Mouse (Mus musculus) lung, embryonic 16.5 days (tissue): Measurements from ENCODE around the gene Tmem132b. TPM values are rescaled to one million over a fixed set of nuclear protein-coding genes. Genes with fewer than 3 reads are reported as not detected.

ENCODE experiments used
- ATAC-seq: fragments of 200-750 bp; cut with Nextera tagmentation; 2 replicates; pipeline ENCODE4 v1.8.0; 2017; ENCODE audit warnings: low read depth, mild to moderate bottlenecking, moderate library complexity
- H3K27ac ChIP-seq: fragments of 300-500 bp; sonication (generic); 2 replicates; pipeline ENCODE4 v1.5.1; 2014; ENCODE audit warnings: mild to moderate bottlenecking, control low read depth, low read length
- H3K27me3 ChIP-seq: fragments of 300-500 bp; sonication (generic); 2 replicates; pipeline ENCODE4 v1.6.1; 2014; ENCODE audit warnings: low read depth, low read length, mixed read lengths; ENCODE audit not compliant: control insufficient read depth, insufficient read depth
- H3K36me3 ChIP-seq: fragments of 300-500 bp; sonication (generic); 2 replicates; pipeline ENCODE4 v1.6.1; 2014; ENCODE audit warnings: low read length; ENCODE audit not compliant: control insufficient read depth, insufficient read depth
- H3K4me1 ChIP-seq: fragments of 300-500 bp; sonication (generic); replicated peaks from 2 replicates; pipeline ENCODE4 v1.6.1; 2014; ENCODE audit warnings: low read length, mixed read lengths; ENCODE audit not compliant: control insufficient read depth, insufficient read depth
- H3K4me2 ChIP-seq: fragments of 300-500 bp; sonication (generic); 2 replicates; pipeline ENCODE4 v1.6.1; 2014; ENCODE audit warnings: low read depth, low read length, control low read depth
- H3K4me3 ChIP-seq: fragments of 300-500 bp; sonication (generic); 2 replicates; pipeline ENCODE4 v1.5.1; 2014; ENCODE audit warnings: mild to moderate bottlenecking, low read length, control low read depth
- H3K9ac ChIP-seq: fragments of 300-500 bp; sonication (generic); 2 replicates; pipeline ENCODE4 v1.6.1; 2014; ENCODE audit warnings: low read length, control low read depth
- H3K9me3 ChIP-seq: fragments of 300-500 bp; sonication (generic); 2 replicates; pipeline ENCODE4 v1.6.1; 2016; ENCODE audit warnings: low read length; ENCODE audit not compliant: control insufficient read depth
- WGBS: fragments of 180-500 bp; shearing (Covaris S2); extraction: QIAGEN DNeasy Blood & Tissue Kit; methylation state at CpG from one replicate; pipeline ENCODE4 v1.1.7; 2014; 5-methylcytosine and 5-hydroxymethylcytosine counted together
- polyA plus RNA-seq: library from polyadenylated mRNA; unstranded; fragments of >200 nt; fragmentation: Nextera tagmentation; extraction: Ambion mirVana; gene quantifications from 2 replicates; pipeline ENCODE4 v1.2.1, GENCODE M21; 2015

Gene Tmem132b
- polyA plus RNA-seq, 1 experiment from 2014 or later, result not detected

- Histone ChIP-seq H3K27ac (no peak overlapping the region), H3K27me3 (no peaks in the 10 kb centered on the region), H3K36me3 (no peaks in the 10 kb centered on the region), H3K9me3 (no peaks in the 10 kb centered on the region), H3K4me3 (no peak overlapping the region), H3K4me1 (no peaks in the 10 kb centered on the region), H3K4me2 (no peak overlapping the region), H3K9ac (no peak overlapping the region)
- no peak for ATAC-seq
- 73% methylated on average over 8 of the region's 8 CpGs for WGBS
Measured at GRCm38 (mm10) chr5:125705379-125705778, 173.8 kb downstream of the Tmem132b start.

DNA sequence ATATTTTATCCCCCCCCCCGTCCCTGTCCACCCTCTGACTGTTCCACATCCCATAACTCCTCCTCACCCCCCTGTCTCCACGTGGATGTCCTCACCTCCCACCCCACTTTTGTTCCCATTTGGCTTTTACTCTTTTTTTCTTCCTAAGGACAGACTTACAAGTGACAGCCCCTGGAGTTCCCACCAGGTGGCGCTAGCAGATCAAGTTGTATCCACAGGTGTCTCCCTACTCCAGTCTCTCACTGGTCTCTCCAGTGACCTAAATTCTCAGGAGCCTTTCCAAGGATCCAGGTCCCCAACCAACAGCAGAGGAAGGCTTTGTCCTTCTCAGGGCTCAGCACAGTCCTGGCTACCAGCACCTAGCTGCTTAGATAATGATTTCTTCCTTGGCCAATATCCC is 177.6 kb downstream of the Tmem132b start:
- no peak for ATAC-seq
- Histone ChIP-seq H3K4me3 (no peak overlapping the region), H3K27me3 (no peaks in the 10 kb centered on the region), H3K27ac (no peak overlapping the region), H3K9me3 (no peaks in the 10 kb centered on the region), H3K9ac (no peak overlapping the region), H3K36me3 (no peaks in the 10 kb centered on the region), H3K4me2 (no peak overlapping the region), H3K4me1 (no peaks in the 10 kb centered on the region)
- WGBS, result 4% methylated on average over 3 of the region's 3 CpGs

GRCm38 (mm10) chr5:125726815-125727214 is 195.2 kb downstream of the Tmem132b start:
- Histone ChIP-seq H3K9me3 (peaks cover 11% of the 10 kb centered on the region), H3K27me3 (no peaks in the 10 kb centered on the region), H3K9ac (no peak overlapping the region), H3K36me3 (no peaks in the 10 kb centered on the region), H3K4me1 (no peaks in the 10 kb centered on the region), H3K27ac (no peak overlapping the region), H3K4me2 (no peak overlapping the region), H3K4me3 (no peak overlapping the region)
- 81% methylated on average over 7 of the region's 7 CpGs for WGBS
- ATAC-seq, result no peak

- no peaks in the 10 kb centered on the region for H3K27me3 ChIP-seq
- H3K9ac ChIP-seq, result no peak overlapping the region
- no peak overlapping the region for H3K4me2 ChIP-seq
- H3K27ac ChIP-seq, result no peak overlapping the region
- 78% methylated on average over 5 of the region's 5 CpGs for WGBS
- no peak for ATAC-seq
- no peaks in the 10 kb centered on the region for H3K4me1 ChIP-seq
- H3K4me3 ChIP-seq, result no peak overlapping the region
- no peaks in the 10 kb centered on the region for H3K36me3 ChIP-seq
- H3K9me3 ChIP-seq, result peaks cover 12% of the 10 kb centered on the region
Measured at GRCm38 (mm10) chr5:125727436-125727835, 195.9 kb downstream of the Tmem132b start.

- H3K27ac ChIP-seq, result no peak overlapping the region
- peaks cover 12% of the 10 kb centered on the region for H3K9me3 ChIP-seq
- no peak overlapping the region for H3K4me3 ChIP-seq
- ATAC-seq, result no peak
- H3K4me2 ChIP-seq, result no peak overlapping the region
- WGBS, result 85% methylated on average over 9 of the region's 9 CpGs
- H3K4me1 ChIP-seq, result no peaks in the 10 kb centered on the region
- no peaks in the 10 kb centered on the region for H3K27me3 ChIP-seq
- no peak overlapping the region for H3K9ac ChIP-seq
- no peaks in the 10 kb centered on the region for H3K36me3 ChIP-seq
Measured at GRCm38 (mm10) chr5:125727936-125728335, 196.4 kb downstream of the Tmem132b start.

DNA sequence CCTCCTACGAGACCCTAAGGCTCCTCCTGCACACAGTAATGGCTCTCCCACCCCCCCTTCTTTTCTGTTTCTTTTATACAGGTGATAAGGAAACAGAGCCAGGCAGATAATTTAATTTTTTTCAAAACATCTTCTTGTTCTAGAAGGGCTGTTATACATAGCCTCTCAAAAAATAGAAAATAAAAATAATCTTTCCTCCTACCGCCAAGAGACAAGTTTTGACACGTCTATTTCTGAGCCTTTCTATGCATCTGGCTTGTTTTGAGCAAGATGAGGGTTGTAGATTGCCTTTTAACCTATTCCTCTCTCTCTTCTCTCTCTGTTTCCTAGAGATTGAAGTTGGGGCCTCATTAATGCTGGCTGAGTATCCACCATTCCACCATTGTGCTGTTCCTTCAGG is 196.9 kb downstream of the Tmem132b start:
- Histone ChIP-seq H3K9me3 (peaks cover 12% of the 10 kb centered on the region), H3K27me3 (no peaks in the 10 kb centered on the region), H3K4me2 (no peak overlapping the region), H3K4me1 (no peaks in the 10 kb centered on the region), H3K36me3 (no peaks in the 10 kb centered on the region), H3K9ac (no peak overlapping the region), H3K4me3 (no peak overlapping the region), H3K27ac (no peak overlapping the region)
- 73% methylated on average over 3 of the region's 3 CpGs for WGBS
- no peak for ATAC-seq

GRCm38 (mm10) chr5:125733806-125734205 is 202.2 kb downstream of the Tmem132b start:
- peaks cover 8% of the 10 kb centered on the region for H3K9me3 ChIP-seq
- H3K4me1 ChIP-seq, result no peaks in the 10 kb centered on the region
- no peaks in the 10 kb centered on the region for H3K36me3 ChIP-seq
- no peak overlapping the region for H3K4me3 ChIP-seq
- no peak overlapping the region for H3K4me2 ChIP-seq
- 85% methylated on average over 1 of the region's 1 CpGs for WGBS
- no peaks in the 10 kb centered on the region for H3K27me3 ChIP-seq
- H3K27ac ChIP-seq, result no peak overlapping the region
- ATAC-seq, result no peak
- no peak overlapping the region for H3K9ac ChIP-seq

DNA sequence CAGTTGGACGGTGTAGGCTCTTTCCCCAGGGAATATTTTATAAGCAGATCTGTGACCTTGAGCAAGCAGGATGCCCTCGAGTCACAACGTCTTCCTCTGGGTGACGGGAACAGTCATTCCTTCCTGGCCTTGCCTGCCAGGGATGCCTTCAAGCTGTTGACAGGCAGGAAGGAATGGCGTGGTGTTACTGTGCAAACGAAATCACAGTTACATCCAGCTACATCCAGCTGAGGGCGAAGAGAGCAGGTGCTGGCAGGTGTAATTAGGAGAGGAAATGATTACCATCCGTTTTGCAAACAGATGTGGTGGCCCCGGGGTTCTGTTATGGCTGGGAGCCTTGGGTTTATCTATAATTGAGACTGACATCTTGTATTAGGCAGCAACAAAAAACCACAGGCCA is 205.5 kb downstream of the Tmem132b start:
- no peaks in the 10 kb centered on the region for H3K36me3 ChIP-seq
- no peak overlapping the region for H3K9ac ChIP-seq
- H3K4me2 ChIP-seq, result no peak overlapping the region
- H3K4me1 ChIP-seq, result no peaks in the 10 kb centered on the region
- no peak for ATAC-seq
- no peaks in the 10 kb centered on the region for H3K9me3 ChIP-seq
- no peaks in the 10 kb centered on the region for H3K27me3 ChIP-seq
- H3K4me3 ChIP-seq, result no peak overlapping the region
- H3K27ac ChIP-seq, result no peak overlapping the region
- WGBS, result 37% methylated on average over 9 of the region's 9 CpGs

- 71% methylated on average over 6 of the region's 6 CpGs for WGBS
- no peak overlapping the region for H3K4me2 ChIP-seq
- no peaks in the 10 kb centered on the region for H3K36me3 ChIP-seq
- no peak for ATAC-seq
- no peaks in the 10 kb centered on the region for H3K27me3 ChIP-seq
- no peak overlapping the region for H3K4me3 ChIP-seq
- 0 out of 2 replicates have a peak, but pooled peaks cover 2% of the 10 kb centered on the region for H3K9me3 ChIP-seq
- no peak overlapping the region for H3K9ac ChIP-seq
- no peak overlapping the region for H3K27ac ChIP-seq
- H3K4me1 ChIP-seq, result no peaks in the 10 kb centered on the region
Measured at GRCm38 (mm10) chr5:125743503-125743902, 211.9 kb downstream of the Tmem132b start.

DNA sequence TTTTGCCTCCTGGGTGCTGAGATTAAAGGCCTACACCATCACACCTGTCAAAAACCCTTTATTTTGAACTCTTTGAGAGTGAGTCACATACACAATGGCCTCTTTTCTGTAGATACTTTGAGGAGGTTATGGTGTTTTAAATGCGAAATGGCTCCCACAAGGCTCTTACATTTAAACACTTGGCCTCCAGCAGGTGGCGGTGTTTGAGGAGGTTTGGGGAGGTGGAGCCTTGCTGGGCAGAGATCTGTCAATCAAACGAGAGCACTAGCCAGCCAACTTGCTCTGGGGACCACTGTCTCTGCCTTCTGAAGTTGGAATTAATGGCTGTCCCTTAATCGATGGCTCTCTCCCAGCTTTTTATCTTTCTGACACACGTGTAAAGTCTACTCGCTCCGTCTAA is 214.2 kb downstream of the Tmem132b start:
- 58% methylated on average over 7 of the region's 7 CpGs for WGBS
- Histone ChIP-seq H3K9me3 (0 out of 2 replicates have a peak, but pooled peaks cover 2% of the 10 kb centered on the region), H3K4me2 (no peak overlapping the region), H3K27me3 (no peaks in the 10 kb centered on the region), H3K27ac (no peak overlapping the region), H3K4me1 (no peaks in the 10 kb centered on the region), H3K9ac (no peak overlapping the region), H3K4me3 (no peak overlapping the region), H3K36me3 (no peaks in the 10 kb centered on the region)
- no peak for ATAC-seq
